Mouse (Mus musculus) liver, adult 2 months (tissue): ENCODE data around the gene Ptms. TPM values are rescaled to one million over a fixed set of nuclear protein-coding genes. Genes with fewer than 3 reads are reported as not detected.

ENCODE experiments used
- DNase-seq: peaks from one replicate; pipeline ENCODE4 v3.0.0-alpha.2; 2011; ENCODE audit warnings: low read depth, low spot score; ENCODE audit errors: extremely low read depth
- H3K27ac ChIP-seq: fragments of 200-500 bp; replicated peaks from 2 replicates; pipeline ENCODE4 v1.5.1; 2012; ENCODE audit warnings: low read depth, mild to moderate bottlenecking, control low read depth, inconsistent platforms, low read length; ENCODE audit not compliant: insufficient read depth
- H3K27me3 ChIP-seq: fragments of 200-500 bp; 2 replicates; pipeline ENCODE4 v1.6.1; 2012; ENCODE audit warnings: mild to moderate bottlenecking, moderate library complexity, low read length, inconsistent platforms; ENCODE audit not compliant: control insufficient read depth, insufficient read depth
- H3K36me3 ChIP-seq: fragments of 200-500 bp; 2 replicates; pipeline ENCODE4 v1.6.1; 2012; ENCODE audit warnings: low read length, inconsistent platforms; ENCODE audit not compliant: control insufficient read depth, insufficient read depth
- H3K4me1 ChIP-seq: fragments of 200-500 bp; 2 replicates; pipeline ENCODE4 v1.6.1; 2011; ENCODE audit warnings: low read length; ENCODE audit not compliant: control insufficient read depth, insufficient read depth
- H3K4me3 ChIP-seq: fragments of 200-500 bp; 2 replicates; pipeline ENCODE4 v1.5.1; 2011; ENCODE audit warnings: low read depth, mild to moderate bottlenecking, control low read depth, low read length, moderate library complexity; ENCODE audit not compliant: insufficient read depth
- H3K79me2 ChIP-seq: fragments of 200-500 bp; 2 replicates; pipeline ENCODE4 v1.6.1; 2012; ENCODE audit warnings: inconsistent platforms, mild to moderate bottlenecking, low read length, moderate library complexity; ENCODE audit not compliant: control insufficient read depth, insufficient read depth
- H3K9ac ChIP-seq: fragments of 200-500 bp; 2 replicates; pipeline ENCODE4 v1.6.1; 2012; ENCODE audit warnings: low read depth, mild to moderate bottlenecking, control low read depth, inconsistent platforms, low read length
- CTCF ChIP-seq: fragments of 200-500 bp; IDR thresholded peaks from 2 replicates; pipeline ENCODE4 v1.5.1; 2011; ENCODE audit warnings: low read depth, low read length, control low read depth
- POLR2A ChIP-seq: fragments of 200-500 bp; IDR thresholded peaks from 2 replicates; pipeline ENCODE4 v1.6.1; 2011; ENCODE audit warnings: low read length, control low read depth; ENCODE audit not compliant: insufficient read depth; ENCODE audit errors: extremely low read depth
- WGBS: fragments of 180-500 bp; shearing (Covaris S2); methylation state at CpG from one replicate; pipeline ENCODE4 v1.1.7; 2018; 5-methylcytosine and 5-hydroxymethylcytosine counted together
- polyA plus RNA-seq: library from polyadenylated mRNA; depleted of rRNA; stranded (reverse); fragments of >200 nt; gene quantifications from 2 replicates; pipeline ENCODE4 v1.2.3, GENCODE M21; 2012
- total RNA-seq: library from RNA; depleted of rRNA; stranded (reverse); fragments of >200 nt; gene quantifications from 2 replicates; pipeline ENCODE4 v1.2.3, GENCODE M21; 2014

Ptms gene
- total and polyA plus RNA-seq, 2 experiments = 80.7 to 2,256 TPM

- peak; percentile 77 for DNase-seq
- H3K27ac ChIP-seq = peak overlapping the region; percentile 98
- H3K79me2 ChIP-seq = no peaks in the 10 kb centered on the region
- 10% methylated on average over 5 of the region's 5 CpGs for WGBS
- peak overlapping the region; percentile 51 for H3K4me3 ChIP-seq
- H3K27me3 ChIP-seq = no peaks in the 10 kb centered on the region
- H3K36me3 ChIP-seq = no peaks in the 10 kb centered on the region
- H3K9ac ChIP-seq = peak overlapping the region; percentile 76
- no peak for TF ChIP-seq CTCF
- no peak for TF ChIP-seq POLR2A
- peaks cover 17% of the 10 kb centered on the region; the same call in 1 of the 2 replicates for H3K4me1 ChIP-seq
These were observed 6.0 kb upstream of the Ptms start for GRCm38 (mm10) chr6:124925941-124926340.

- Histone ChIP-seq H3K4me1 (peaks cover 20% of the 10 kb centered on the region; the same call in 1 of the 2 replicates), H3K4me3 (peak overlapping the region; percentile 51), H3K27me3 (no peaks in the 10 kb centered on the region), H3K36me3 (no peaks in the 10 kb centered on the region), H3K9ac (peak overlapping the region; percentile 76), H3K27ac (peak overlapping the region; percentile 98), H3K79me2 (no peaks in the 10 kb centered on the region)
- peak; percentile 67 for DNase-seq
- WGBS = 18% methylated on average over 12 of the region's 12 CpGs
- TF ChIP-seq POLR2A (no peak), CTCF (peak; percentile 54)
These were observed 5.4 kb upstream of the Ptms start for GRCm38 (mm10) chr6:124925173-124925793.

- Histone ChIP-seq H3K27ac (no peak overlapping the region; the same call in 1 of the 2 replicates), H3K4me1 (peaks cover 17% of the 10 kb centered on the region; the same call in 1 of the 2 replicates), H3K4me3 (no peak overlapping the region), H3K27me3 (no peaks in the 10 kb centered on the region), H3K36me3 (no peaks in the 10 kb centered on the region), H3K9ac (no peak overlapping the region), H3K79me2 (peaks cover 2% of the 10 kb centered on the region; the same call in 1 of the 2 replicates)
- TF ChIP-seq POLR2A (no peak), CTCF (no peak)
- 69% methylated on average over 4 of the region's 4 CpGs for WGBS
- DNase-seq = no peak
These were observed 1.6 kb upstream of the Ptms start for GRCm38 (mm10) chr6:124921539-124921938.

- WGBS = 43% methylated on average over 9 of the region's 9 CpGs
- H3K9ac ChIP-seq = no peak overlapping the region
- H3K4me1 ChIP-seq = peaks cover 16% of the 10 kb centered on the region; the same call in 1 of the 2 replicates
These were observed 599 bp upstream of the Ptms start for GRCm38 (mm10) chr6:124920318-124921085.

GRCm38 (mm10) chr6:124918890-124919627 lies 844 bp downstream of the Ptms start:
- peak overlapping the region; percentile 53 for H3K27ac ChIP-seq
- H3K27me3 ChIP-seq = no peaks in the 10 kb centered on the region
- H3K4me1 ChIP-seq = peaks cover 29% of the 10 kb centered on the region
- peak overlapping the region; percentile 31; the same call in 1 of the 2 replicates for H3K9ac ChIP-seq
- H3K36me3 ChIP-seq = peaks cover 3% of the 10 kb centered on the region; the same call in 1 of the 2 replicates
- H3K4me3 ChIP-seq = no peak overlapping the region
- no peak for DNase-seq
- TF ChIP-seq POLR2A (no peak), CTCF (no peak)
- peaks cover 2% of the 10 kb centered on the region; the same call in 1 of the 2 replicates for H3K79me2 ChIP-seq
- 24% methylated on average over 13 of the region's 14 CpGs for WGBS

More at GRCm38 (mm10) chr6:124920318-124921085, 599 bp upstream of the Ptms start:
- peak overlapping the region; percentile 96 for H3K27ac ChIP-seq
- DNase-seq = no peak
- peaks cover 2% of the 10 kb centered on the region; the same call in 1 of the 2 replicates for H3K79me2 ChIP-seq
- H3K27me3 ChIP-seq = no peaks in the 10 kb centered on the region
- H3K36me3 ChIP-seq = no peaks in the 10 kb centered on the region
- TF ChIP-seq CTCF (no peak), POLR2A (no peak)
- H3K4me3 ChIP-seq = no peak overlapping the region
